Mouse (Mus musculus): ENCODE data around the gene Gm20388. TPM values are rescaled to one million over a fixed set of nuclear protein-coding genes. Genes with fewer than 3 reads are reported as not detected.

Gene Gm20388
- polyA plus RNA-seq, 1 experiment from 2014 or later: 1.4 TPM

DNA sequence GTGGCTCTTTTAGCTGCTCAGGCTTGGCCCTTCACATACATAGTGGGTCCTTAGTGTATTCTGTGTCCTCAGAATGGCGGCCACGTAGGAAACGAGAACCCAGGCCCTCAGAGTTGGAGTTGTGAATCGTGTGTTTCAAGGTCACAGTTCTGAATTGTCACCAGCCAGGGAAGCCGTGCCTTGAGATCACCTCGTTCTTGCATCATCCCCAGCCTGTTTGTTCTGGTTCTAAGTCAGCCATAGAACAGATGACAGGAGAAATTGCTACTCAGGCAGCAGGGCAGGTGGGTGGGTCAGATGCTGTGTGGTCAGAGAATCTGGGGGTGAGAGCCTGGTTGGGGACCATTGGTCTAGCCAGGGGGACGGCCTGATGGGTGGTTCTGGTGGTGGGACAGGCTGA, 378.6 kb downstream of the Gm20388 start:
- H3K27me3 ChIP-seq (ENCODE audit: control insufficient read depth, insufficient read depth, low read depth, low read length): no peaks in the 10 kb centered on the region
- H3K9ac ChIP-seq (ENCODE audit: low read depth, low read length): no peak overlapping the region
- no peaks in the 10 kb centered on the region for H3K9me3 ChIP-seq (replicated peaks; ENCODE audit: control insufficient read depth, low read length)
- no peak overlapping the region for H3K4me2 ChIP-seq (ENCODE audit: low read depth, low read length)
- WGBS (ENCODE audit: insufficient replicate concordance): 77% methylated on average over 7 of the region's 7 CpGs
- no peaks in the 10 kb centered on the region for H3K36me3 ChIP-seq (ENCODE audit: control insufficient read depth, insufficient read depth)
- no peak overlapping the region for H3K4me3 ChIP-seq (ENCODE audit: low read depth, low read length)
- H3K4me1 ChIP-seq (ENCODE audit: control insufficient read depth, low read depth, low read length): peaks cover 68% of the 10 kb centered on the region
- H3K27ac ChIP-seq (ENCODE audit: low read length): peak overlapping the region; percentile 58; the same call in 1 of the 2 replicates
- no peak for ATAC-seq (ENCODE audit: low read depth)

DNA sequence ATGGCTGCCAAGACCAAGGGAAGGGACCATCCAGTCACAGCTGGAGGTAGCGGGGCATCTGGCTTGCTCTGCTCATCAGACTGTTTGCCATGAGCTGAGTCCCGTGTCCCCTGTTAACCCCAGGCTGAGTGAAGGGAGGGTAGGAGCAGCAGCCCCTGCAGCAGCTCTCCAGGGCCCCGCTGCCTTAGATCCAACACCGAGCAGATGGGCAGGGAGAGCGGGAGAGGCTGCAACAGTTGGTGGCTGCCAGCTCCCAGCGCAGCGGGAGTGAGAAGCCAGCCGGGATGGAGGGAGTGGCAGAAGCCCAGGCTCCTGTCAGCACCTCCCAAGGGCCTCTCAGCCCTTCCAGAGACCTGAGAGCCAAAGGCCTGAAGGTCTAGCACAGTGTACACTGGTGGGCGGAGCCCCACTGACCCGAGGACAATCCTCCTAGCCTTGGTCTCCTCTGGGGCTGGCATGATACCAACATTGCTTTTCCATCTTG, 379.1 kb downstream of the Gm20388 start:
- H3K4me1 ChIP-seq (ENCODE audit: control insufficient read depth, low read depth, low read length): peaks cover 70% of the 10 kb centered on the region
- H3K36me3 ChIP-seq (ENCODE audit: control insufficient read depth, insufficient read depth): no peaks in the 10 kb centered on the region
- 67% methylated on average over 10 of the region's 10 CpGs for WGBS (ENCODE audit: insufficient replicate concordance)
- no peak overlapping the region for H3K4me3 ChIP-seq (ENCODE audit: low read depth, low read length)
- no peaks in the 10 kb centered on the region for H3K9me3 ChIP-seq (replicated peaks; ENCODE audit: control insufficient read depth, low read length)
- H3K27ac ChIP-seq (ENCODE audit: low read length): 0 out of 2 replicates have a peak overlapping the region, but pooled peaks have one; percentile 3
- ATAC-seq (ENCODE audit: low read depth): no peak
- H3K27me3 ChIP-seq (ENCODE audit: control insufficient read depth, insufficient read depth, low read depth, low read length): no peaks in the 10 kb centered on the region
- H3K9ac ChIP-seq (ENCODE audit: low read depth, low read length): no peak overlapping the region
- no peak overlapping the region for H3K4me2 ChIP-seq (ENCODE audit: low read depth, low read length)

DNA sequence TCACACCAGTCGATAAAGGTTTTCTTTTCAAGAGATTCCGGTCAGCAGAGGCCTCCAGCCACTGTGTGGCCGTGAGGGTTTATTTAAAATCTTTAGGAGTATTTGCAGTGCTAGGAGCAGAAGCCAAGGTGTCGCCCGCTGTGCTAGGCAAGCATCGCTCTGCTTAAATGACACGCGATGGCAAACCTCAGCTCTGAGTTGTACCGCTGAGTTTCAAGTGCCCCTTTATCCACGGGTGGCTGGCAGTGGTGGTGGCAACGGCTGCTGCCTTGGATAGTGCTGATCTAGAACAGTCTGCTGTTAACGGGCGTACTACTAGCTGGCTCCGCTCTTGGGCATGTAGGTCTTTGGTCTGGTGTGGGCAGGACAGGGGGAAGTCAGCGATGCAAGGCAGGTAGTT, 380.0 kb downstream of the Gm20388 start:
- H3K9ac ChIP-seq (ENCODE audit: low read depth, low read length): no peak overlapping the region
- no peaks in the 10 kb centered on the region for H3K36me3 ChIP-seq (ENCODE audit: control insufficient read depth, insufficient read depth)
- H3K4me1 ChIP-seq (ENCODE audit: control insufficient read depth, low read depth, low read length): peaks cover 70% of the 10 kb centered on the region
- no peak overlapping the region for H3K4me3 ChIP-seq (ENCODE audit: low read depth, low read length)
- no peaks in the 10 kb centered on the region for H3K9me3 ChIP-seq (replicated peaks; ENCODE audit: control insufficient read depth, low read length)
- 66% methylated on average over 15 of the region's 15 CpGs for WGBS (ENCODE audit: insufficient replicate concordance)
- ATAC-seq (ENCODE audit: low read depth): no peak
- peak overlapping the region; percentile 21; the same call in 1 of the 2 replicates for H3K4me2 ChIP-seq (ENCODE audit: low read depth, low read length)
- H3K27me3 ChIP-seq (ENCODE audit: control insufficient read depth, insufficient read depth, low read depth, low read length): no peaks in the 10 kb centered on the region
- H3K27ac ChIP-seq (ENCODE audit: low read length): no peak overlapping the region

DNA sequence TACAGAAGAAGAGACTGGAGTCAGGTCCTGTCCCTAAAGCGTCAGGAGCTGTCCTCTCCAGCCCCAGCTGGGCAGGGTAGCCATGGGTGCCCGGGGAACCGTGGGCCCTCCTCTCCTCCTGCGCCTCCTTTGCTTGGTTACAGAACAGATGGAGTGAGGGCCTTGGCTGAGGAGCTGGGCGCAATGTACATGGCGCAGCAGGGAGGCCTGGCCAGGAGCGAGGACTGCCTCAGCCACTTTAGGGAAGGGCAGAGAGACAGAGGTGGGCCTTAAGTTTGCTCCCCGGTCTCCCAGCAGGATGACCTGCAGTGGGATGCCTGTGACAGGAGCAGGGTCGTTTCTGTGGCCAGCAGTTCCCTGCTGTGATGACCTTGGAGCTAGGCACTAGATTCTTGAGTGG, 381.0 kb downstream of the Gm20388 start:
- ATAC-seq (ENCODE audit: low read depth): no peak
- peak overlapping the region; percentile 74 for H3K9ac ChIP-seq (ENCODE audit: low read depth, low read length)
- H3K4me2 ChIP-seq (ENCODE audit: low read depth, low read length): peak overlapping the region; percentile 67
- peaks cover 77% of the 10 kb centered on the region for H3K4me1 ChIP-seq (ENCODE audit: control insufficient read depth, low read depth, low read length)
- H3K36me3 ChIP-seq (ENCODE audit: control insufficient read depth, insufficient read depth): no peaks in the 10 kb centered on the region
- H3K9me3 ChIP-seq (replicated peaks; ENCODE audit: control insufficient read depth, low read length): no peaks in the 10 kb centered on the region
- H3K27ac ChIP-seq (ENCODE audit: low read length): peak overlapping the region; percentile 41
- 84% methylated on average over 9 of the region's 9 CpGs for WGBS (ENCODE audit: insufficient replicate concordance)
- peak overlapping the region; percentile 69 for H3K4me3 ChIP-seq (ENCODE audit: low read depth, low read length)
- H3K27me3 ChIP-seq (ENCODE audit: control insufficient read depth, insufficient read depth, low read depth, low read length): no peaks in the 10 kb centered on the region

DNA sequence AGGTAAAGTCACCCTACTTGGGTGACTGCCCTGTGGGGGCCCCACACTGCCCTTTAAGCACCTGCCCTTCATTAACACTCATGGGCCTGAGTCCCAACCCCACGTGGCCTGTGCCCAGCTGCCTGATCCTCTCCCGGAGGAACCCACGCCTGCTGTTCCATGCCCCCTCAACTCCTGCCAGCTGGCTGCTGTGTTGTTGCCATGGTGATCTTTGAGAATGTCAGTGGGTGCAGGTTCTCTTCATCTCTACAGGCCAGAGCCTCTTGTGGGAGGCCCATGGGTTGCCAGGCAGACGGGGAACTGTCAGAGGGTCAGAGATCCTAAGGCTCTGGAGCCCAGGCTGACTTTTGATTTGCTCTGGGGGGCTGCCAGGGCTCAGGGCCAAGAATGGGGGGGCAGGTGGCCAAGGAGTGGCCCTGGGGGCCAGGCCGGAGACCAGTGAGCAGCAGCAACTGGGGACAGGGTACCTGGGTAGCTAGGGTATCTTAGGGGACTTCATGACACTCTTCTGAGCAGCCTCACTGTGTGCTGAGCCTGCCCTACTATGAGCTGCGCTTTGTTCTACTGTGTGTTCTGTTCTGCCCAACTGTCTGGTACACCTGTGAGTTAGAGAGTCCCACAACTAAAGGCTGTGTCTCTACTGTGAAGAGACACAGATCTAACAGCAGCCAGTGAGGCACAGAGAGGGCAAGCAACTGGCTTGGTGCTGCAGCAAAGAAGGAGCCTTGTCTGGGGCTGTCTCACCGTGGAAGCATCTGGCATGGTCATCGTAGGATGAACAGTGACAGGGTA, 381.9 kb downstream of the Gm20388 start:
- Histone ChIP-seq H3K27ac (ENCODE audit: low read length) (peak overlapping the region; percentile 93), H3K9me3 (replicated peaks; ENCODE audit: control insufficient read depth, low read length) (no peaks in the 10 kb centered on the region), H3K4me3 (ENCODE audit: low read depth, low read length) (peak overlapping the region; percentile 69), H3K4me1 (ENCODE audit: control insufficient read depth, low read depth, low read length) (peaks cover 77% of the 10 kb centered on the region), H3K27me3 (ENCODE audit: control insufficient read depth, insufficient read depth, low read depth, low read length) (no peaks in the 10 kb centered on the region), H3K36me3 (ENCODE audit: control insufficient read depth, insufficient read depth) (no peaks in the 10 kb centered on the region), H3K9ac (ENCODE audit: low read depth, low read length) (peak overlapping the region; percentile 74), H3K4me2 (ENCODE audit: low read depth, low read length) (peak overlapping the region; percentile 67)
- WGBS (ENCODE audit: insufficient replicate concordance): 52% methylated on average over 8 of the region's 8 CpGs
- ATAC-seq (ENCODE audit: low read depth): no peak

DNA sequence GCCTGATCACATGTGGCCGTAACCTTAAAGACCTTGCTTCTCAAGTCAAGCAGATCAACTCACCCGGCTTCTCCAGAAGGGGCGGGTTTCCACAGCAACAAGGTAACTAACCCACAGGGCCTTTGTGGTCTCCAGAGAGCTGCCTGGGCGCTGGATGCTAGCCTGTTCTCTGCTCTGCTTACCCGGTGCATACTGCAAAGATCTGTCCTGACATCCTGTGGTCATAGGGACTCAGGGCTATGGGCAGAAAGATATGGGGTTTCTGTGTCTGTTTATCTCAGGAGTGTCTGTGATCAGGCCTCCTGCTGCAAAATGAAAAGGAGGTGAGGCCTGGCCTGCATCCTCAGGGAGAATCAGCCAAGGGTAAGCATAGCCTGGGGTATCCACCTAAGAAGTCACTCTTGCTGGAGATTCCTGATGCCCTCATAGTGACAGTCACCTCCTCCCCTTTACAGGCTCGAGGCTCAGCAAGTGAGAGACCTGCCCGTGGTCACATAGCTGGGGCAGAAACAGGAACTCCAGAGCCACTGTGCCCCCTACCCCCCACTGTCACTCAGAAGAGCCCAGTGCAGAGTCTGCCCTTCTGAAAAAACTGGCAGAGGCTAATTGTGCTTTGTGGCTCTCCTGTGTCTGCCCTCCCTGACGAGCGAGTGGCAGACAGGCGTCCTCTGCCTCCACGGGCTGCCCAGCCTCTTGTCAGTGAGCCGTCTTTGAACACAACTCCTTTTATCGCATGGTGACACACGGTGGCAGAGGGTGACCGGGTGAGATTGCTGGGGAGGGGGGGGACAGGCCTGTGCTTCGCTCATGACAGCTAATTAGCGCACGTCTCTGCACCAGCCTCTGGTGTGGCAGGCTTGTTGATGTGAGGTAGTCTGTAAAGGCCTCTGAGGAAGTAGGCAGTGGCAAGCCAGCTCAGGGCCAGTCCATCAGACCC, 383.0 kb downstream of the Gm20388 start:
- Histone ChIP-seq H3K4me2 (ENCODE audit: low read depth, low read length) (peak overlapping the region; percentile 67), H3K4me3 (ENCODE audit: low read depth, low read length) (peak overlapping the region; percentile 69), H3K4me1 (ENCODE audit: control insufficient read depth, low read depth, low read length) (peaks cover 71% of the 10 kb centered on the region), H3K27ac (ENCODE audit: low read length) (peak overlapping the region; percentile 93), H3K27me3 (ENCODE audit: control insufficient read depth, insufficient read depth, low read depth, low read length) (no peaks in the 10 kb centered on the region), H3K9ac (ENCODE audit: low read depth, low read length) (peak overlapping the region; percentile 74), H3K9me3 (replicated peaks; ENCODE audit: control insufficient read depth, low read length) (no peaks in the 10 kb centered on the region), H3K36me3 (ENCODE audit: control insufficient read depth, insufficient read depth) (no peaks in the 10 kb centered on the region)
- ATAC-seq (ENCODE audit: low read depth): peak; percentile 87
- WGBS (ENCODE audit: insufficient replicate concordance): 11% methylated on average over 18 of the region's 18 CpGs

DNA sequence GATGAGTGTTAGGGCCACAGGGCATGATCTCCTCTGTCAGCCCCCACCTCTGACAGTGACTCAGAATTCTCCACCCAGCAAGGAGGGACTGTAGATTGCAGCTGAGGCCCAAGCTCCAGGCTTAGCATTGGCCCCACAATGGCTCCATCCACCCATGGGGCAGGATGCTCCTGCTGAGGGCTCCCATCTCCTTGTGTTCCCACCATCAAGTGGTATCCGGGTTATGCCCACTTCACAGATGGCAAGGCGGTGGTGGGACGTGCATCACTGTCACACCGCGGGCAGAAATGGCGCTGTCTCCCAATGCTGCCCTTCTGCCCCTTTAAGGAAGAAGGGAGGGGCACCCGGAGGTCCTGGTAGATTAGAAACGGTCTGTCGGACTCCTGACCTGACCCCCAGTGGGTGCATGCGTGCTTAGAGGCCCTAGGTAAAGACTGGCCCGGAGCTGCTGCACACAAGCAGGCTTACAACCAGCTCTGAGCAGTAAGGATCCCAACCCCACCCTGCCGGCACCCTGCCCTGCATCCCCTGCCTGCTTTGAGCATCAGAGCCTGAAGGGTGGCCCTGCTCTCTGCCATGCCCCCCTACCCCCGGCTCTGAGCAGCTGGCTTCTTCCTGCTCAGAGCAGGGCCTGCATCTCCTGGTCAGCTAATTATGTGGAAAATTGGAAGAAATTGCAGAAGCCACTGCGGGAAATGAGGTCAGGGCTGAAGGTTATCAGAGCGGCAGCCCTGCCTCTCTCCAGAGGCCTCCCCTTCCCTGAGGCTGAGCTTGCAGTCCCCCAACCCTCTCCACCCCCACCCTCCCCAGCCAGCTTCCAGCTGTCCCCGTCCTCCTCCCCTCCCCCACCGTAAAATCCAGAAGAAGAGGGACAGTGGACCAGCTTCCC, 384.6 kb downstream of the Gm20388 start:
- H3K9me3 ChIP-seq (replicated peaks; ENCODE audit: control insufficient read depth, low read length): no peaks in the 10 kb centered on the region
- peak overlapping the region; percentile 67 for H3K4me2 ChIP-seq (ENCODE audit: low read depth, low read length)
- ATAC-seq (ENCODE audit: low read depth): peak; percentile 48
- H3K4me3 ChIP-seq (ENCODE audit: low read depth, low read length): peak overlapping the region; percentile 33
- peaks cover 57% of the 10 kb centered on the region for H3K4me1 ChIP-seq (ENCODE audit: control insufficient read depth, low read depth, low read length)
- WGBS (ENCODE audit: insufficient replicate concordance): 22% methylated on average over 17 of the region's 17 CpGs
- no peaks in the 10 kb centered on the region for H3K27me3 ChIP-seq (ENCODE audit: control insufficient read depth, insufficient read depth, low read depth, low read length)
- no peaks in the 10 kb centered on the region for H3K36me3 ChIP-seq (ENCODE audit: control insufficient read depth, insufficient read depth)
- H3K9ac ChIP-seq (ENCODE audit: low read depth, low read length): peak overlapping the region; percentile 74
- peak overlapping the region; percentile 93 for H3K27ac ChIP-seq (ENCODE audit: low read length)

DNA sequence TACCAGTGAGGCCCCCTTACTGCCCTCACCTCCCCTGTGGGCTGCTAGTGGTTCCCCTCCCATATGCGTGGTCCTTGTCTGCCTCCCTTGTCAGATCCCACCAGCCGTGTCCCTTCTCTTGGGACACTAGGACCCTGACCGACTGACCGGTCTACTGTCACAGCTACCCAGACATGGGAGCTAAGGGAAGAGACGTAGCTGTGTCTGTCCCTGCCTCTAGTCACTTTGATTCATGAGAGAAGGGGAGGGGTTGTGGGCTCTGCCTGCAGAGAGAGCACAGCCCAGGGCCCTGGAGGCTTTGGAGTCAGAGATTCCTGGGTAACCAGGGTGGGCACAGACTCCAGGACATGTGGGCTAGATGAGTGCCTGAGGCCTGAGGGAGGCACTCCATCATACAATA, 386.4 kb downstream of the Gm20388 start:
- Histone ChIP-seq H3K27ac (ENCODE audit: low read length) (no peak overlapping the region), H3K27me3 (ENCODE audit: control insufficient read depth, insufficient read depth, low read depth, low read length) (no peaks in the 10 kb centered on the region), H3K4me1 (ENCODE audit: control insufficient read depth, low read depth, low read length) (peaks cover 50% of the 10 kb centered on the region), H3K36me3 (ENCODE audit: control insufficient read depth, insufficient read depth) (no peaks in the 10 kb centered on the region), H3K4me3 (ENCODE audit: low read depth, low read length) (no peak overlapping the region), H3K9me3 (replicated peaks; ENCODE audit: control insufficient read depth, low read length) (no peaks in the 10 kb centered on the region), H3K9ac (ENCODE audit: low read depth, low read length) (no peak overlapping the region), H3K4me2 (ENCODE audit: low read depth, low read length) (no peak overlapping the region)
- ATAC-seq (ENCODE audit: low read depth): no peak
- 82% methylated on average over 5 of the region's 5 CpGs for WGBS (ENCODE audit: insufficient replicate concordance)

Measured in liver, embryonic 16.5 days (tissue).